Mouse (Mus musculus) liver, adult (tissue): ENCODE results near the gene Cnga1.
"Not testable (repeated sequence)": the region's sequence is repeated elsewhere in the genome, so short reads cannot be mapped to it uniquely, and the experiment has no call there.

Source experiments
- GATA4 ChIP-seq: IDR thresholded peaks from 2 replicates; pipeline ENCODE4 v1.6.1; 2014; ENCODE audit warnings: mild to moderate bottlenecking, low read length; ENCODE audit not compliant: insufficient replicate concordance

Cnga1 gene

GRCm38 (mm10) chr5:72580970-72581332, 63.1 kb downstream of the Cnga1 start, which contains the start of gene Zar1:
Zar1 (minus strand) TSS chr5:72581254.
- not testable (repeated sequence) for TF ChIP-seq GATA4

DNA sequence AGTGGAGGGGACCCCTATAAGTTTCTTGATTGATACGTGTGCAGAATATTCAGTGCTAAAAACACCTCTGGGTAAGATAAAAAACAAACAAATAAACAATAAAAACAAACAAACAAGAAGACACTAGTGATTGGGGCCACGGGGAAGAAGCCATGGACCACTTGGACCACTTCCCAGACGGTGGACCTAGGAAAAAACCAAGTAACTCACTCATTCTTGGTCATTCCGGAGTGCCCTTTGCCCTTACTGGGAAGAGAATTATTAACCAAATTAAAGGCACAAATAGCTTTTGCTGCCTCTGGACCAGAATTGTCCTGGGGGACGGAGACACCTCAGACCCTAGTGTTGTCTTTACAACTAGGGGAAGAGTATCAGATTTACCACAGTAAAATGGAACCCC, 78.5 kb downstream of the Cnga1 start:
- no peak for TF ChIP-seq GATA4

DNA sequence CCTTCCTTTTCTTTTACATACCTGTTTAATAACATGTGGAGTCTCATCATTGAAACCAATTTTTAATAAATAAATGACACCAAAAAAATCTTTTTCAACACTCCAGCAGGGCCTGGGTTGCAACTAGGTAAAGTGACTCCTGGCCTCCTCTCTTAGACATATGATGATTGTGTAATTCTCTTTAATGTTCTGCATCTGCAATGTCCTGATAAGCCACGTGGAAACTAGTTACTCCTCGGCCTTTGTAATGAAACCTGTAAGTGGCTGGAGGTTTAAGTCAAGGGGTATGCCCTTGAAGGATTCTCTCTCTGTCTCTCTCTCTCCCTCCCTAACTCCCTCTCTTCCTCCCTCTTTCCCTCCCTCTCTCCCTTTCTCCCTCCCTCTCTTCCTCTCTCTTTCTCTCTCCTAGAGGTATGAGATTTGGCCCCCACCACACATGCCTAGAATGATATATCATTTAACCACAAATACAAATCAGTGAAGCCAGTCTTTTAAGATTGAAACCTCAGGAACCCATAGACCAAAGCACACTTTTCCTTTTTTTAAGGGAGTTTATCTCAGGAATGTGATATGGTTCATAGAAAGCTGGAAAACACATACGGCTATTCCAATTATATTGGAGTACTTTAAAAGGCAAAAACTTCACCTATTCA, 83.0 kb downstream of the Cnga1 start:
- no peak for TF ChIP-seq GATA4

DNA sequence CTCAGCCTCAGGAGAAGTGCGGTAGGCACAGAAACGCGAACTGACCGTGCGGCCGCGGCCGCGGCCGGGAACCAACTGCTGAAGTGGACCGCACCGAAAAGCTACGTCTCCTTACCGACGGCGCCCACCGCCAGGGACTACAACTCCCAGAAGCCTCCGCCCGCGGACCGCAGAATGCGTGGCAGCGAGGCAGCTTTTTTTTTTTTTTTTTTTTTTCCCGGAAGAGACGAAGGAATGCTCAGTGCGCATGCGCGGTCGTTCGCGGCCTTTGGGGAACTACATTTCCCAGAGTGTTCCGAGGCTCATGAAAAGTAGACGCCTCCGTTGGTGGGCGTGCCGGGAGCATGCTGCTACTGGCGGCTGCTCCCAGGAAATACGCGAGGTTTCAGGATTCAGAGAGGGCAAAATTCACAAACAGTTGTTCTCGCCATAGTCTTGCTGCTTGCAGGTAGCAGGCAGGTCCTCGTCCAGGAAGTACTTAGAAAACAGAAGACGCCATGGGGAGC, 84.5 kb downstream of the Cnga1 start, which contains the start of gene Nfxl1:
Nfxl1 (minus strand) TSS at position 141 of the 506 bp plus-strand sequence.
- no peak for TF ChIP-seq GATA4

GRCm38 (mm10) chr5:72558716-72559526, 85.2 kb downstream of the Cnga1 start:
- TF ChIP-seq GATA4, result no peak; the same call in 1 of the 2 replicates

GRCm38 (mm10) chr5:72556245-72556644, 87.8 kb downstream of the Cnga1 start:
- no peak for TF ChIP-seq GATA4
